In the genomic region with DNA sequence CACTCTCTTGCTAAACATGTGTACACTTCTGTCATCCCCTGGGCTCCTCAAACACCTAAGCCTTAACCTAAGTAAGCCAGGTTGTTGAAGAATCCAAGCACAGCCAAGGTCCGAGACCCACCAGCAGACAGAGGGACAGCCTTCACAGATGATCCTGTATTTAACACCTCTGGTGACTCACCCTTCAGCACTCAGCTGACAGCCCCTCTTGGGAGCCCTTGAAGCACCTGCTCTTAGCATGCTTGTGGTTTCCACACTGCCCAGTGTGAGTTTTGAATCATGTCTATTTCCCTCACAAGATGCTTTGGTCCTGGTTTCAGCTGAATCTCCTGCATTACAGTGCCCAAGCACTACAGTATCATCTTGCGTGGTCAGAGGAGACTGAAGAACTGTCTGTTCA, we compare ENCODE assay signal across 30 mouse cellular contexts.
DNase-seq lines count a peak whose midpoint lies in the region; ATAC-seq and TF ChIP-seq lines count a peak whose summit lies in the region.
"Had no signal": no experiment of that assay in that cellular context is flagged by ENCODE, and none has a peak within 500 bp of the region (broad histone marks: within the 10 kb centered on the region; RNA-seq: fewer than 3 reads in every experiment).

No protein-coding gene starts in this region.

- WGBS in heart, embryonic 16.5 days = 56% methylated on average over 2 of the region's 2 CpGs
- 78% methylated on average over 2 of the region's 2 CpGs for WGBS in lung, postnatal 0 days
- 93% methylated on average over 2 of the region's 2 CpGs for WGBS in embryonic facial prominence, embryonic 10.5 days
- 92% methylated on average over 2 of the region's 2 CpGs for WGBS in forebrain, embryonic 15.5 days

- no peak overlapping the region for H3K4me2 ChIP-seq in heart, embryonic 16.5 days (ENCODE audit: low read depth, low read length)
- H3K4me2 ChIP-seq in lung, postnatal 0 days (replicated peaks; ENCODE audit: low read depth, low read length) = no peak overlapping the region
- no peak overlapping the region for H3K4me2 ChIP-seq in forebrain, embryonic 15.5 days (replicated peaks)
- H3K4me2 ChIP-seq: embryonic facial prominence, embryonic 12.5 days; heart, embryonic 12.5 days; limb, embryonic 13.5 days; liver, embryonic 13.5 days; midbrain, embryonic 11.5 days; neural tube, embryonic 12.5 days had no signal

- 0 out of 2 replicates have a peak, but pooled peaks cover 3% of the 10 kb centered on the region for H3K4me1 ChIP-seq in heart, embryonic 16.5 days (ENCODE audit: control insufficient read depth, insufficient read depth, low read length)
- H3K4me1 ChIP-seq in lung, postnatal 0 days (ENCODE audit: insufficient read depth, low read depth, low read length) = no peaks in the 10 kb centered on the region
- no peaks in the 10 kb centered on the region for H3K4me1 ChIP-seq in embryonic facial prominence, embryonic 10.5 days
- no peaks in the 10 kb centered on the region for H3K4me1 ChIP-seq in forebrain, embryonic 15.5 days
- H3K4me1 ChIP-seq: embryonic facial prominence, embryonic 12.5 days; limb, embryonic 13.5 days; liver, embryonic 13.5 days; neural tube, embryonic 12.5 days had no signal

- H3K27ac ChIP-seq in heart, embryonic 16.5 days (ENCODE audit: low read length) = no peak overlapping the region
- no peak overlapping the region for H3K27ac ChIP-seq in lung, postnatal 0 days (ENCODE audit: low read length)
- H3K27ac ChIP-seq in embryonic facial prominence, embryonic 10.5 days (replicated peaks) = no peak overlapping the region
- no peak overlapping the region for H3K27ac ChIP-seq in forebrain, embryonic 15.5 days (replicated peaks)
- H3K27ac ChIP-seq: embryonic facial prominence, embryonic 12.5 days; kidney, postnatal 0 days; limb, embryonic 13.5 days; liver, embryonic 13.5 days; neural tube, embryonic 12.5 days; stomach, postnatal 0 days had no signal

- no peak overlapping the region for H3K4me3 ChIP-seq in heart, embryonic 16.5 days (ENCODE audit: low read length)
- no peak overlapping the region for H3K4me3 ChIP-seq in lung, postnatal 0 days (ENCODE audit: low read depth, low read length)
- H3K4me3 ChIP-seq in embryonic facial prominence, embryonic 10.5 days = no peak overlapping the region
- H3K4me3 ChIP-seq in forebrain, embryonic 15.5 days = no peak overlapping the region
- H3K4me3 ChIP-seq: embryonic facial prominence, embryonic 12.5 days; heart, embryonic 12.5 days; limb, embryonic 13.5 days; liver, embryonic 13.5 days; neural tube, embryonic 12.5 days had no signal

- no peak for DNase-seq in heart, postnatal 14 days
- DNase-seq in lung, postnatal 0 days (ENCODE audit: low spot score) = no peak
- no peak for DNase-seq in lung, postnatal 25 days (ENCODE audit: low spot score)
- DNase-seq in embryonic facial prominence, embryonic 10.5 days (ENCODE audit: low spot score) = peak; percentile 4
- DNase-seq in lung, postnatal 14 days = no peak
- DNase-seq: adrenal gland, postnatal 14 days; B cell, adult 2 months; cerebellum, adult 11 months; cerebellum, adult 9-10 months; cerebellum, postnatal 36 days; gastrocnemius, postnatal 36 days; kidney, adult 2 months; liver, embryonic 13.5 days; lung, adult 2 months; lung, postnatal 36 days; right cerebral cortex, postnatal 4 days; thymus, adult 18-20 months; thymus, postnatal 36 days had no signal

- no peaks in the 10 kb centered on the region for H3K27me3 ChIP-seq in heart, embryonic 16.5 days (ENCODE audit: control insufficient read depth, insufficient read depth, low read length)
- no peaks in the 10 kb centered on the region for H3K27me3 ChIP-seq in lung, postnatal 0 days (replicated peaks; ENCODE audit: insufficient read depth, low read length)
- no peaks in the 10 kb centered on the region for H3K27me3 ChIP-seq in embryonic facial prominence, embryonic 10.5 days (replicated peaks; ENCODE audit: low read depth, poor library complexity, severe bottlenecking)
- H3K27me3 ChIP-seq in forebrain, embryonic 15.5 days = no peaks in the 10 kb centered on the region
- H3K27me3 ChIP-seq: embryonic facial prominence, embryonic 12.5 days; heart, embryonic 12.5 days; limb, embryonic 13.5 days; liver, embryonic 13.5 days; neural tube, embryonic 12.5 days had no signal

- no peak for TF ChIP-seq CTCF in lung, postnatal 0 days (IDR thresholded peaks at IDR 0.05)

- no peak overlapping the region for H3K9ac ChIP-seq in heart, embryonic 16.5 days (ENCODE audit: low read length)
- no peak overlapping the region for H3K9ac ChIP-seq in lung, postnatal 0 days (replicated peaks; ENCODE audit: low read depth)
- no peak overlapping the region for H3K9ac ChIP-seq in forebrain, embryonic 15.5 days (replicated peaks)
- H3K9ac ChIP-seq: embryonic facial prominence, embryonic 12.5 days; heart, embryonic 12.5 days; limb, embryonic 13.5 days; liver, embryonic 13.5 days; neural tube, embryonic 12.5 days had no signal

- intact Hi-C loops in heart, postnatal 14 days (cut with DNase I) = no loop called here

- 0 out of 2 replicates have a peak, but pooled peaks have one; percentile 18 for ATAC-seq in heart, embryonic 16.5 days (replicated peaks; ENCODE audit: extremely low read depth, insufficient read depth, low FRiP score)
- 0 out of 2 replicates have a peak, but pooled peaks have one; percentile 23 for ATAC-seq in lung, postnatal 0 days
- ATAC-seq in forebrain, embryonic 15.5 days (replicated peaks) = no peak
- ATAC-seq: forebrain, embryonic 14.5 days; hindbrain, embryonic 16.5 days; midbrain, embryonic 16.5 days had no signal

- H3K9me3 ChIP-seq in heart, embryonic 16.5 days (replicated peaks; ENCODE audit: control insufficient read depth, low read length) = no peaks in the 10 kb centered on the region
- H3K9me3 ChIP-seq in lung, postnatal 0 days (ENCODE audit: low read length) = no peaks in the 10 kb centered on the region
- no peaks in the 10 kb centered on the region for H3K9me3 ChIP-seq in embryonic facial prominence, embryonic 10.5 days
- no peaks in the 10 kb centered on the region for H3K9me3 ChIP-seq in forebrain, embryonic 15.5 days
- H3K9me3 ChIP-seq: embryonic facial prominence, embryonic 12.5 days; heart, embryonic 12.5 days; limb, embryonic 13.5 days; liver, embryonic 13.5 days; neural tube, embryonic 12.5 days had no signal

- TF ChIP-seq EP300 in lung, postnatal 0 days (IDR thresholded peaks at IDR 0.05) = no peak

- H3K36me3 ChIP-seq in heart, embryonic 16.5 days (ENCODE audit: control insufficient read depth, insufficient read depth) = no peaks in the 10 kb centered on the region
- H3K36me3 ChIP-seq in lung, postnatal 0 days (ENCODE audit: insufficient read depth, low read length) = no peaks in the 10 kb centered on the region
- no peaks in the 10 kb centered on the region for H3K36me3 ChIP-seq in embryonic facial prominence, embryonic 10.5 days (replicated peaks)
- H3K36me3 ChIP-seq in forebrain, embryonic 15.5 days = no peaks in the 10 kb centered on the region
- H3K36me3 ChIP-seq: embryonic facial prominence, embryonic 12.5 days; heart, embryonic 12.5 days; limb, embryonic 13.5 days; liver, embryonic 13.5 days; neural tube, embryonic 12.5 days had no signal
